Mouse (Mus musculus) liver (tissue): ENCODE results near the gene Sh3tc1.

Experiments
- DNase-seq: peaks from one replicate; pipeline ENCODE4 v3.0.0-alpha.2; 2020; ENCODE audit warnings: mixed read lengths

Sh3tc1 gene

GRCm38 (mm10) chr5:35719343-35719742, 20.4 kb downstream of the Sh3tc1 start:
- no peak for DNase-seq

GRCm38 (mm10) chr5:35718817-35719216, 21.0 kb downstream of the Sh3tc1 start:
- no peak for DNase-seq

GRCm38 (mm10) chr5:35717946-35718345, 21.8 kb downstream of the Sh3tc1 start:
- DNase-seq = peak; percentile 41

DNA sequence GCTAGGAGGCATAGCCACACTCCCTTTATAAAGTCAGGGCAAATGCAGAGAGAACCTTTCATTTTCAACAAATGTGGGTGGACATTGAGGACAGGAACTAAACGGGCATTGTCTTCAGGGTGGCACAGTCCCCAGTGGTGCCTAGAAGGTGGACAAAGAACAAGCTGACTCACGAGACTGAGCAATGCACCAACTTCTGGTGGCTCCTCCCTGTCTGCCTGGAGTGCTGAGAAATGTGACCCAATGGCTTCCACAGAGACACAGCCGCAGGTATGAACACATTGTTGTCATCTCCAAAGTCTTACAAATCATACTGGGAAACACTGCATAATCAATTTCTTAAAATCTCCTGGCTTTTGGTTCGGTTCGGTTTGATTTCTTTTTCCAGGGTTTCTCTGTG, 22.3 kb downstream of the Sh3tc1 start:
- DNase-seq = no peak

- peak; percentile 66 for DNase-seq
These were observed 26.0 kb downstream of the Sh3tc1 start for GRCm38 (mm10) chr5:35713649-35714354.

- no peak for DNase-seq
These were observed 27.3 kb downstream of the Sh3tc1 start for GRCm38 (mm10) chr5:35712517-35712916.

DNA sequence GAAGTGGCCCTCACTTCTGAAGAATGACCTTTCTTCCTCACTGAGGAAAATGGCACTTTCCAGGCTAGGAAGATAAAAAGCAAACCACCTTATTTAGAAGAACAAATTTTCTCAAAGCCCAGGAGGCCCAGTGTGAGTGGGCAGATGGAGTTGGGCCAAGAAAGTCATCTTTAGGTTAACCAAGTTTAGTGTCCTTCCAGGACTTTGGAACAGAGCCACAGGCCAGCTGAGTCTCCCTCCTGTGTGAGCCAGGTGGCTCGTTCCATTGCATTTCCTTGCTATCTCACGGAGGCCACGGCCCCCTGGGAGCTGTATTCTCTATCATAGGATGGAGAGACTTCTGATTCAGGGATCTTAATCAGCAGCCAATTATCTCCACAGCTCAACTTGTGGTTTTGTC, 28.9 kb downstream of the Sh3tc1 start:
- no peak for DNase-seq

DNA sequence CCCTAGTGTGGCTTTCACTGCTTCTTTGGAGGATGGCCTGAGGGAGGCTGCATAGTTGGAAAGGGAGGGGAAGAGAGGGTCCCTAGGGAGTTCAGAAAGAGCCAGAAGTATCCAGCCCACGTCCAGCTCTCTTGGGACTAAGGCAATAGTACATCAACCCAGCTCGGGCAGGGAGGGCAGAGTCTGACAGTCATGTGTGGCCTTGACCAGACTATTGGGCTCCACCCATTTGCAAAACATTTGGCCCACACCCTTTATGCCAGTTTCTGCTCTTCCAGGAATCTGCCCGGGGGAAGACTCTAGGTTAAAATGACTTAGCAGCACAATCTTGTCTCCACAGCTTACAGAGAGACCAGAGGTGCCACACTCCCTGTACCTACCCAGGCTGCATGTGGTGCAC, 29.3 kb downstream of the Sh3tc1 start:
- no peak for DNase-seq

DNA sequence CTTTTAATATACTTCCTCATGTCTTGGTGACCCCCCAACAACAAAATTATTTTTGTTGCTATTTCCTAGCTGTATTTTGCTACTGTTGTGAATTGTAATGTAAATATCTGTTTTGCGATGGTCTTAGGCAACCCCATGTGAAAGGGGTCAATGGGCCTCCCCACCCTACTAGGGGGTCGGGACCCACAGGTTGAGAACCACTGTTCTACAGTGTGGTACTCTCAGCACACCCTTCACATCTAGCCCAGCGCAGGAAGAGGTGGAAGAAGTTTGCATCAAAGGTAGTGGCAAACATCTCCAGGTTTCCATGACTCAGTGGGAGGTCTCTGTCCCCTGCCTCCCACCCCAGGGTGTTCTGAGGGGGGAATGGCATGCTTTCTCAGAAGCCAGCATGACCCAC, 34.4 kb downstream of the Sh3tc1 start:
- no peak for DNase-seq

- DNase-seq = no peak
These were observed 36.0 kb downstream of the Sh3tc1 start for GRCm38 (mm10) chr5:35703814-35704213.

GRCm38 (mm10) chr5:35703183-35703582, 36.6 kb downstream of the Sh3tc1 start:
- no peak for DNase-seq

- no peak for DNase-seq
These were observed 37.1 kb downstream of the Sh3tc1 start for GRCm38 (mm10) chr5:35702582-35703140.

DNA sequence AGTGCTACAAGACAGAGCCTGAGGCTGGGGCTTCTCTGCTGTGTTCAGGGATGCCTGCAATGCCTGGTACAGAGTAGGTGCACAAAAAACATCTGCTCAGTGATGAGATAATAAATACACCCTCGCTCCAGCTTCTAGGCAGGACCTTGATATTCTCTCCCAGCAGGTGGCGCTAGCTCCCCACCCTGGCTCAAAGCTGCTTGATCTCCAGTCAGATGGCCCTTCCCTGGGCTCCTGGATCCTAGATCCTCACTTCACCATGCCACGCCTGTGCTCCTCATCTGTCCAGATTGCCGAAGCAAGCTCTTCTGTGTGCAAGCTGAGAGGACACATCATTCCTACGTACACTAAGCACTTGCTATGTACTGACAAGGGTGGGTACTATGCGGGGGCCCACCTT, 38.7 kb downstream of the Sh3tc1 start:
- peak; percentile 60 for DNase-seq

DNA sequence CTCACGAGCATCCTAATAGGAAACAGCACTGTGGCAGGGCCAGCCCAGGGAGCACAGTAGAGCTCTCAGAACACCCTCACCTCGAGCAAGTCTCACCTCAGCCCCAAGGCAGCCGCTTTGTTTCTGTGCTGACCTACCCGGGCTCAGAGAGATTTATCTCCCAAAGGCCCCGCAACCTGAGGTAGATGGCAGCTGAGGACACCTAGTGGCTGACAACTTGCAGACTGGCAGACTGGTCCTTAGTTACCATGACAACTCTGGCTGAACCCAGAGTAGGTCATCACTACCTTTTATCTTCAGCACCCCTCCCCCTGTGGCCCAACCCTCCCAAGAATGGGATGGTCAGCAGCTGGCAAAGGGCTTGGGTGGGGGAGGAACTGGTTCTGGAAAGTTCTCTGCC, 44.0 kb downstream of the Sh3tc1 start:
- DNase-seq = no peak

GRCm38 (mm10) chr5:35693638-35694037, 46.1 kb downstream of the Sh3tc1 start:
- no peak for DNase-seq

DNA sequence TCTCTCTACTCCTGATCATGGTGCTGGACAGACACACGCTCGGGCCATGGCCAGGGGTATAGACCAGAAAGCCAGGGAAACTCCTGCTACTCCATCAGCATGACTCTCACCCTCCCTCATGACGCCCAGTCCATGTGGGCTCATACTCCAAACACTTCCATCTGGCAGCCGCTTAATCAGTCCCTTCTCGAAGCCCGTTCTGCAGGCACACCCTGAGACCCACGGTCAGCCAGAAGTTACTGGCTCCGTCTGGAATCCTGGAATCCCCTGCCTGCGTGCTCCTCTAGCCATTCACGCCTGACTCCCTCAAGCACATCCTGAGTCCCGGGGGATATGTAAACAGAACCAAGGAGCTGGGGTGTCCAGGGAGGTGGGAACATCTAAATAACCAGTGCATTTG, 48.5 kb downstream of the Sh3tc1 start:
- no peak for DNase-seq

- DNase-seq = no peak
These were observed 49.2 kb downstream of the Sh3tc1 start for GRCm38 (mm10) chr5:35690485-35691165.

GRCm38 (mm10) chr5:35689374-35689773, 50.4 kb downstream of the Sh3tc1 start:
- DNase-seq = no peak

- no peak for DNase-seq
These were observed 50.9 kb downstream of the Sh3tc1 start for GRCm38 (mm10) chr5:35688851-35689250.

DNA sequence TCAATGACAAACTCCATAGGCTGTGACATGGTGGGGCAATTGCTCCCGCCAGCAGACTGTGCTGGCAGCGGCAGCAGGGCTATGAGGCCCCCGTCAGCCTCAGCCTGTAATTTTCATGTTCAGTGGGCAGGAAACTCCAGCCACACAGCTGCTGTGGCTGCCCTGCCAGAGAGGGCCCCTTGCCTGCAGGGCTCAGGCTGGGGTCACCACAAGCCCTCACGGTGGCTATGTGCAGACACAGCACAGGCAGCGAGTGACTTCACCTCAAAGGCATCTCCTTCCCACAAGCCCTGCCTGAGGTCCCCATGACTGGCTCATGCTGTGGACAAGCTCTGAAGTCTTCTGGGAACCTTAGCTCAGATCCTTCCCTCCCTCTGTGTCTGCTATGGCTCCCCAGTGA, 52.7 kb downstream of the Sh3tc1 start:
- DNase-seq = peak; percentile 22

- no peak for DNase-seq
These were observed 53.5 kb downstream of the Sh3tc1 start for GRCm38 (mm10) chr5:35686336-35686735.

DNA sequence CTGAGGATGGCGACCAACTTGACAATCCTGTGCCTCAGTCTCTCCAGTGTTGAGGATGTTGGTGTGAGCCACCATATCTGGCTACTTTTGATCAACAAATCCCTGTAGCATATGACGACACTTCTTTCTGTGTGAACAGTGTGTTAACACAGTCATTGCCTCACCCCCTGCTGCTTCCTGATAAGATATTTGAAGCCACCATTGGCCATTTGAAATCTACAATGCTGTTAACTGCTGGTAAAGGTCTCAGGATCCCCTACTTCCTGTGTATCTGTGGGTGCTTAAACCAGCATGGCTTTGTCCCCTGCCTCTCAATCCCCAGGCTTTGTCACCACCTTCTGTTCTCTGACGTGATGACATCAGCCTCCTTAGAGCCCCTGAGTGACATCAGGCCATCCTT, 54.7 kb downstream of the Sh3tc1 start:
- DNase-seq = no peak

DNA sequence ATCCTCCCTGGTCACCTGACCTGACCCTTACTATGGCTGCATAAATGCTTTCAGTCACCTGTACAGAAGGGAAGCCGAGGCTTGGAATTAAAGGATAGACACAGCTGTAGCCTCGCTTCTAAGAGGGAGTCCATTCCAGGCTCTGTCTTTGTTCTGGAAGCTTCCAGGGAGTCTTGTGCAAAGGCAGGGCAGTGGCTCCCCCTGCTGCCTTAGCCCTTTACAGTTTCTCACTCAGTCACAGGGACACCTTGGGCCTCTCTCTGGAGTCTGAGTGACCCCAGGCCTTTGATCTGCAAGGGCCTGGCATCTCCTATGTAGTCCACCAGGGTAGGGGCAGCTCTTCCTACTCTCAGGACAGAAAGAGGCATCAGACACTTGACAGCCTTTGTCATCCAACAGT, 58.8 kb downstream of the Sh3tc1 start:
- no peak for DNase-seq
